Mouse (Mus musculus) bone marrow, adult 2 months (tissue): ENCODE measurements at regions not wholly inside any gene's neighbourhood (a gene's known extent, or its start where the extent isn't known, plus 50 kb on each side); places are given as distances from the start of the nearest gene placed in this dataset.

Experiments used
- CTCF ChIP-seq: fragments of 200-500 bp; IDR thresholded peaks from 2 replicates; pipeline ENCODE4 v1.5.1; 2011; ENCODE audit warnings: low read length, control low read depth; ENCODE audit not compliant: control insufficient read depth, insufficient read depth
- POLR2A ChIP-seq: fragments of 200-500 bp; IDR thresholded peaks from 2 replicates; pipeline ENCODE4 v1.6.1; 2011; ENCODE audit warnings: low read depth, mild to moderate bottlenecking, control low read depth, low read length, borderline replicate concordance; ENCODE audit not compliant: control insufficient read depth

GRCm38 (mm10) chr3:149069436-149069835 is 79.1 kb upstream of the Adgrl2 start:
- TF ChIP-seq CTCF, result no peak
- TF ChIP-seq POLR2A, result no peak
